Mouse (Mus musculus): Measurements from ENCODE around the gene Tssk6.
"Not testable (repeated sequence)": the region's sequence is repeated elsewhere in the genome, so short reads cannot be mapped to it uniquely, and the experiment has no call there.

Gene Tssk6

DNA sequence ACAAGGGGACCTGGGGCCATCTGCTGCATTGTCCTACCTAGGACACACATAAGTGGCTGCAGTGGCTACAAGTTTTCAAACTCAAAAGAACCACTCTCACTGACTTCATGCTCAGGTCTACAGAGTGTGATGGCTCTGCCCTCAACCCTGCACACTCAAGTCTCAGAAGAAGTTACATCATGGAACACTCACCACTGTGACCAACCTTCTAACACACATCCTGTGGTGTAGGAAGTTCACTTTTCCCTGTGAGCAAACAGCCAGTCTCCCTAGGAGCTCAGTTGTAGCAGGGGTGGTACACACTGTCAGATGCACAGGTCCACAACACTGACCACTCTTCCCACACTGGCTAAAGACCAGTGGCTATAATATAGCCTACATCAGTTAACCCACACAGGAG lies 16.5 kb downstream of the Tssk6 start:
- no peak for DNase-seq (ENCODE audit: low read depth, low spot score)

DNA sequence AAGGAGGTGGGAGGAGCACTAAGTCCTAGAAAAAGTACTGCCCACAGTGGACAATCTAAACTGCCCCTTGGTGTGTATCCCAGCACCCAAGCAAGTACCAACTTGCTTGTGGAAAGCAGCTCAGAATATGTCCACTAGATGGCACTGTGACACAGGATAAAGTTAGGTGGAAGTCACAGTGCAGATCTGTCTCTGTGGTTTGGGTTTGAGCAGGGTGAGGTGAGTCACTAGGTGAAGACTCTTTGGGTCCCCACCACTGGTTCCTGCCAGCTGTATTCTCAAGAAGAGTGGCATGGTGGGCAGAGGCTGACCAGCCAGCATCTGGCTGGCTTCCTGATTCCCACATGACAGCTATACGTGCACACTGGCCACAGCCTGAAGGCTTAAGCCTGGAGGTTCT lies 17.0 kb downstream of the Tssk6 start:
- peak; percentile 92 for DNase-seq (ENCODE audit: low read depth, low spot score)

DNA sequence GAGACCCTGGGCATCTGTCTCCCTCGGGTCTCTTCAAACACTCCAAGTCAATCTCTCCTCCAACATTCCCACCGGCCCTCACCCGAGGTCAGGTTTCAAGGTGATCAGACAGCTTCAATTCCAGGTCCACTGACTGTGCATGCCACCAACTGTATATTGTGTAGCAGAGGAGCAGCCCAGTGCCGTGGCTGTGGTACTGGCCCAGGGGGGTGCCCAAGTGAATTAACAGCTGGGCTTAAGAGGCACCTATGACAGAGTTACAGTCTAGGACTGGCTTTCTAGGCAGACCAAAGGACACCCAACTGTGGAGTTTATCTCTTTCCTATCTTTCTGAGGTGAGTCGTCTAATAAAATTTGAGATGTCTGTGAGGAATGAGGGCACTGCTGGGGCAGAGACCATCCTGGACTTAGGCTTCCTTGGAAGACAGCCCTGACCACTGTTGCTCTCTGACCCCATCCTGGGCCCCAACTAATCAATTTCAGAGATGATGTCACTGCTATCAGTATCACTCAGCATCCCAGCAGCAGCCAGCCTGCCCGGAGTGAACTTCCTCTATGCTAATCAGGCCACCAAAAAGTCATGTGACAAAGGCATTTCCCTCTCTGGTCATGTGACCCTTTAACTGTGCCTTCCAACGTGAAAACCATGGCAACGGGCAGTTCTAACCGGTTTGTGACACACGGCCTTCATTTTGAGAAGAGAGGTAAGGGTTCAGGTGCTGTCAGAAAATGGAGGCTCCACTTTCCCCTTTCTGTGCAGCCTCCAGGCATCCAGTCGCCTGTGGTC lies 18.1 kb downstream of the Tssk6 start:
- DNase-seq (ENCODE audit: low read depth, low spot score): peak; percentile 81

DNA sequence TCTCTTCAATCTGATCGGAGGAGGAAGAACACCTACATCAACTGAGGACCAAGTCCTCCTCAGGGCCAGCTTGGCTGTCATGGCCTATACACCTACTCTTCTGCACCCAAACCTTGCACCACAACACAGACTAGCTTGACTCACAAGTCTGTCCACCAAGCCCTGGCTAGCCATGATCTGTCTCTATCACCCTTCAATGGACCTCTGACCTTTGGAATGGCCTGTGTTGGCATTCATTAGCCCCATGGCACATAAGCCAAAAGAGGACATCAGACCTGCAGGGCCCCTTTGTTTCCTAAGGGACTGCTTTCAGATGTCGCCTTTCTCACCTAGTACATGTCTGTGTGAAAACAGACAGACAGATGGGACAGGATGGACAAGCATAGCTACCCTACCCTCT lies 19.2 kb downstream of the Tssk6 start:
- DNase-seq (ENCODE audit: low read depth, low spot score): no peak

DNA sequence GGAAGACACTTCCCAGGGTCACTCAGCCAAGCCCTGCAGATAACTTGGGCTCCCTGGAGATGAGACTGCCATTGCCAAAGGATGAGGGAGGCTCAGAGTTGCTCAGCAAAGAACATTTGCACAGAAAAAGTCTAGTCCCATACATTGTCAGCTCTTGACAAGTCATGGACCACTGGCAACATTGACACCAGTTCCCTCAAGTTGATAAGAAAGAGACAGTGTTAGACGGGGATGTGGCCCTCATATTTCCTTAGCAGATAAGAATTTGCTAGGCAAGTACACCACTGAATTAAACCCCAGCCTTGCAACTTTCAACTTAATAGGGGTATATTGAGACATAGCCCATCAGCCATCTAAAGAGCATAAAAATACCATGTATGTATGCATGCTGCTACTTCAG lies 22.0 kb downstream of the Tssk6 start:
- no peak for DNase-seq (ENCODE audit: low read depth, low spot score)

DNA sequence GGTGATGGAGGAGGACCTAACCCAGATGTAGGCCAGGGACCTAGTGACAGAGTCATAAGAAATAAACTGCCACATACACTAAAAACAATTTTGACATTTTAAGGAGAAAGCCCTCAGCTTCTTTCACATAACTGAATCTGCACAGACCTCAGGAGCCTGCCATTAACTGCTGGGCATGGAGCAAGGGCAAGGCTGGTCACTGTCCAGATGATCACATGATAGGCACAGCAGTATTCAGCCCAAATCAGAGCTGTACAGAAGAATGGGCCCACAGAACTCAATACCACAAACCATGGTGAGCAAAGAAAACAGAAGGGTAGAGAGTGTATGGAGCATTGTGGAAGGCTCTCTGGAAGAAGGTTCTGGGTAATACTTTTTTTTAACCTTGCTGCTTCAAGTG lies 24.9 kb downstream of the Tssk6 start:
- no peak for DNase-seq (ENCODE audit: low read depth, low spot score)

DNA sequence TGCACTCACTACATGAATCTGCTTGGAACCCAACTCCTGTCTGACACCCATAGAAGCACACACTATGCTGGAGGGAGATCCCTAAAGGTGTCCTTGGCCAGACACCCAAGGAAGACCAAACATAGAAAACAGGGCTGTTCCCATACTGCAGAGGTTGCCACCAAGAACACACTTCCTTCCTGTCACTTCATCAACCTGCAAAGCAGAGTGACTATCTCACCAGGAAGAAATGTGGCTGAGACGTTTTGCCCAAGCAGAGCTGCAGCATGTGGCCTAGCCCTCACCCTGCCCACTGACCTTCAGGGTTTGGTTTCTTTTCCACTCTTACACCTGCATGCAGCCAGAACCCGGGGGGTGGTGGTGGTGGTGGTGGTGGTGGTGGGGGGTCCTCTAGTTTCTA lies 31.8 kb downstream of the Tssk6 start:
- no peak for DNase-seq (ENCODE audit: low read depth, low spot score)

DNA sequence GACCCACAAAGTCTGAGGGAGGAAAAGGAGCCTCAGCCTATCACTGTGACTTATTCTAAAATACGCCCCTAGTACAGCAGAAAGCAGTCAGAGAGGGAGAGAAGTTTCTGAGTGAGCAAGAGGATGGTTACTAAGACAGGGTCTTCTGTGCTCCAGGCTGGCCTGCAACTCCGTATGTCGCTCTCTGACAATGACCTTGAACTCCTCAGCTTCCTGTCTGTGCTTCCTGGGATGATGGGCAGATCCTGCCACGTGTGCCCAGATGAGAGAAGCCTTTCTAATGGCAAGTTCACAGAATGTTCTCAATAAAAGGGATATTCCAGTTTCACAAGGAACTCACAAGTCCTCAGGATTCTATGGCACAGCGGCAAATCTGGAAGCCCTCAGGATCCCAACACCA lies 32.6 kb downstream of the Tssk6 start:
- no peak for DNase-seq (ENCODE audit: low read depth, low spot score)

DNA sequence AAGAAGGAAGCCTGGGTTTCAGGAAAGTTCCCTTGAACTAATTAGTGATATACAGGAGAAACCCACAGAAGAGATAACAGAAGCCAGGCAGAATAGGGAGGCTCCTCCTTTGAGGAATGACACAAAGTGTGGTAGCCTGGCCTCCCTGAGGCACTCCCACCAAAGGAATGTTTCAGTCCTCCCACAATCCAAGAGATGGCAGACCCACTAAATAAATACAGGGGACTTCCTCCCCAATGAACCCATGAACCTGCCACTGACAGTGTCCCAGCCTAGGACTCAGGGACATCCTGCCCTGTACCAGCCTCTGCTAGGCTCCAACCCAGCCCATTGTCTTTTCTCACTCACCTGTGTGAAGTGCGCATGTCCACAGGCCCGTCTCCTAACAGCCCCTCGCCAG lies 33.4 kb downstream of the Tssk6 start:
- no peak for DNase-seq (ENCODE audit: low read depth, low spot score)

DNA sequence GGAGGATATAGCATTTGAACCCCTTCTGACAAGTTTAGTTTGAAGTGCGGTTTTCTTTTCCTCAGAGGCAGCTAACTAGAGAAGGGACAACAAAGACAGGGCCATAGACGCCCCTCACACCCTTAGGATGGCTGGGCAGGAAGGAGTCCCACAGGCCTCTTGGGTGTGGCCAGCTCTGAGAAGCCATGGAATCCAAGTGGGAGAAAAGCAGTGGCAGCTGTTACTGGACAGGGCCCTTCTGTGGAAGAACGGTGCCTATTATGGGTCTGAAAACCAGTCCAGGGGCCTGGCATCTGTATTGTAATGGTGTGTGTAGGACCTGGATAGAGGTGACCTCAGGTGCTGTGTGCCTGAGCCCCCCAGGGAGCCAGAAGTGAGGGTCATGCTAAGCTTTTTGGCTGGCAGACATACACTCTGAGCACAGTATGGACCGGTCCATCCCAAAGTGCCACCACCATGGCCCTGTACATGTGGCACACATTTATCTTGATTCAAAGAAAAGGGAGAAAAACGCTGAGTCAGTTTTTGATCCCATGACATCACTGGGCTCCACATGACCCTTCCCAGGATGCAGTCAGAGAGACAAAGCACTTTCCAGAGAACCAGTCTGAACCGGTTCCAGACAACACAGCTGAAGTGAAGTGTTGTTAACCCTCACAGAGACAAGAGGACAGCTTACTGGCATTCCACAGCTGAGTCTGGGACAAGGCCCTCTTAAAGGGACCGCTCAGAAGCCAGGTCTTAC lies 34.2 kb downstream of the Tssk6 start:
- peak; percentile 67 for DNase-seq (ENCODE audit: low read depth, low spot score)

DNA sequence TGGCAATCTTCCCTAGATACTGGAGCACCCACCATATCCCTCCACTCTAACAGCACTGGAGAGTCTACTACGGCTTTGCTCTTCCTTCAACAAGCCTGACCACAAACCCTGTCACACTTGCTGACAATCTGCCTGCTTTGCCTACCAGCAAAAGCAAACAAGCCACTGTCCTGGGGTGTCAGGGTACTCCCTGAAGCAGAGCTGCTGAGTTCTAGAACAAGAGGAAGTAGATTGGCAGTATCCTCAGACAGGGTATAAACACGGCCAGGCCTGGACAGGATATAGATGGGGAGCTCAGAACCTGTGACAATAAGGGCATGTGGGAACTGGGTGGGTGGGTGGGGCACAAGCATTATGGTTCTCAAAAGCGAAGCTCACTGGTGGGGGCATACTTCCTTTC lies 35.5 kb downstream of the Tssk6 start:
- DNase-seq (ENCODE audit: low read depth, low spot score): no peak

DNA sequence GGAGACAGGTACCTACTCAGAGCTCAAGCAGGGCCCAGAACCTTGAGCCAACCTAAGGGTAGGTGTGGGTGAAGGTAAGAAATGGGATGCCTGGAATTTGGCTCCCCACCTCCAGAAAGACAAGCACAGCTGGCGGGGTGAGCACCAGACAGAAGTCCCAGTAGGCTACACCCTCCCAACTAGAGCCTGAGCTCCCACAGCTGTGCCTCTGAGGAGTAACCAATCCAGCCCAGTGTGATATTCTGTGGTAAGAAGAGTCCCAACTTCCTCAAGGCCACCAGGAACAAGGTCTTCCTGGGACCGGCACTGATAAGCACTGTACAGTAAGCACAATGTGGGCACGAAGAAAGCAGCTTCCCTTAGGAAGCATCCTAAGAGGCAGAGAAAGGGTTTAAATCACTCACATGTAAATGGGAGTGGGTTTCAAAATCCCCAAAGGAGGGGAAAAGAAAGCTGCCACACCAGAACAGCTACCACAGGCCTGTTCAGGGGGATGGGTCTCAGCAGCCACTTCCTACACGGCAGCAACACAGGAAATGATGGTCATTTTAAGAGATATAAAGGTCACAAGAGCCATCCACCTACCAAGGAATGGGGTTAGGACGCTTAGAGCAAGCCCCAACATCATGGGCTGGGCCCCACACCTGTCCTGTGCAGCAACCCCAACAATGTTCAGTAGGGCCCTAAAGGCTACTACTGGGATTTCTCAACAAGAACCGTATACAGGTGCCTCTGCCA lies 36.4 kb downstream of the Tssk6 start:
- DNase-seq (ENCODE audit: low read depth, low spot score): no peak

DNA sequence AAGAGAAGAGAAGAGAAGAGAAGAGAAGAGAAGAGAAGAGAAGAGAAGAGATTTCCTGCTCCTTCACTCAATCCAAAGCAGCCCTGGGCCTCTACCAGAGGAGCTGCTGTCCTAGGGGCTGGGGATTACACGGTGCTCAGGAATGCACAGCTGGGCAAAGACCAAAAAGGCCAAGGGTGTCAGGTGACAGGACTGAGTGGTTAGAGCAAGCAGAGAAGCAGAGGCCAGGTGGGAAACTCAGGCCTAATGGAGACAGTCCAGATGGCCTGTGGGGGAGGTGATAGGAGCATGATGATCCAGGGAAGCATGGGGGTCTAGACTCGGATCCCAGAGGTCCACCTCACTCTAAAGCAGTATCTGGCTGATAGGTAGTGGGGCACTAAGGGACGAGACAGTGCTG lies 37.6 kb downstream of the Tssk6 start:
- peak; percentile 79 for DNase-seq (ENCODE audit: low read depth, low spot score)

DNA sequence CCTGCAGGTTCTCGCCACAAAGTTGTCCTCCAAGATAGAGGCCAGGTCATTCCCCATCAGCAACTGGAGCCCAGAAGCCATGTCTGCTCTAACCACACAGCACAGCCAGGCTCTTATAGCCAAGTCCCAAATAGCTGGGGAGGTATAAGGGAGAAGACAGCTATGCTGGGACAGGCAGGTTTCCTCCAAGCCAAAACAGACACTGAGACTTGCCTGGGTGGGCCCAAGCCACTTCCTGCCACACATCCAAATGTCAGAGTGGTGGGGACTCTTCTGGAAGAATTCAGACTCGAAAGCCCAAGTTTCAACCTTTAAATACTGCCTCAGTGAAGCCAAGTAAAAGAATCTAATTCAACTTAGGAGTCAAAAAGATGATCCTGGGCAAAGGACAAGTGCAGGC lies 38.4 kb downstream of the Tssk6 start:
- DNase-seq (ENCODE audit: low read depth, low spot score): no peak

DNA sequence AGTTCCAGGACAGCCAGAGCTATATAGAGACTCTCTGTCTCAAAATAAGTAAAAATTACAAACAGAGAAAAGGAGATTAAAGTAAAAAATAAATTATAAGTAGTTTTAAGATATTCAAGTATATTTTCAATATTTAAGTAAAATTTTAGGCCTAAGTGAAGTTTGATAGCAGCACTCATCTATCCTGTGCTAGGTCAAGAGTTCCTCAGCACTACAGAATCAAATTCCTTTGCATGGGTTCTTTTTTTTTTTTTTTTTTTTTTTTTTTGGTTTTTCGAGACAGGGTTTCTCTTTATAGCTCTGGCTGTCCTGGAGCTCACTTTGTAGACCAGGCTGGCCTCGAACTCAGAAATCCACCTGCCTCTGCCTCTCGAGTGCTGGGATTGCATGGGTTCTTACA lies 40.5 kb downstream of the Tssk6 start:
- DNase-seq (ENCODE audit: low read depth, low spot score): not testable (repeated sequence)

DNA sequence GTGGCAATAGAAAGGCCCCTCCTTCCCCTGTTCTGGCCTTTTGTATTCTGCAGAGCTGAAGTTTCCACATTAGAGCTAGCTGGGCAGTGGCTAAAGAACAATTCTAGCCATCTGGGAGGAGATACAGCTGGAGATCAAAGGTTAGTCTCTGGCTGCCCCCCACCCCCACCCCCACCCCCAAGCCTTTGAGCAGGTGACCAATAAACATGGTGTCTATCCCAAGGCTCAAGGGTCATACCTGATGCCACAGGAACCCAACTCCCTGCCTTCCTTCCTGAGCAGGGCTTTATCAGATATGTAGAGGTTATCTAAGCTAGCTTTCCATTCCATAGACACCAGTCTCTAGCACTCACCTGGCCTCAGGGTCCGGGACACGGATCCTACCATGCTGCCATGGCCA lies 48.3 kb downstream of the Tssk6 start:
- DNase-seq (ENCODE audit: low read depth, low spot score): no peak

Measured in mesoderm, embryonic 11.5 days (tissue).